Mouse (Mus musculus) CD8-positive naive resting alpha-beta T cell, adult 2 months (primary cell): ENCODE results near the gene Bbs1.
A peak's percentile ranks its signal among the peaks of the same experiment; 100 is the strongest.
"Not testable (repeated sequence)": the region's sequence is repeated elsewhere in the genome, so short reads cannot be mapped to it uniquely, and the experiment has no call there.

Experiments used
- DNase-seq, 2 experiments: peaks; one replicate each; pipeline ENCODE4 v3.0.0; 2022; ENCODE audit warnings: low read depth in 2 of 2, low spot score in 2 of 2

Bbs1 gene

DNA sequence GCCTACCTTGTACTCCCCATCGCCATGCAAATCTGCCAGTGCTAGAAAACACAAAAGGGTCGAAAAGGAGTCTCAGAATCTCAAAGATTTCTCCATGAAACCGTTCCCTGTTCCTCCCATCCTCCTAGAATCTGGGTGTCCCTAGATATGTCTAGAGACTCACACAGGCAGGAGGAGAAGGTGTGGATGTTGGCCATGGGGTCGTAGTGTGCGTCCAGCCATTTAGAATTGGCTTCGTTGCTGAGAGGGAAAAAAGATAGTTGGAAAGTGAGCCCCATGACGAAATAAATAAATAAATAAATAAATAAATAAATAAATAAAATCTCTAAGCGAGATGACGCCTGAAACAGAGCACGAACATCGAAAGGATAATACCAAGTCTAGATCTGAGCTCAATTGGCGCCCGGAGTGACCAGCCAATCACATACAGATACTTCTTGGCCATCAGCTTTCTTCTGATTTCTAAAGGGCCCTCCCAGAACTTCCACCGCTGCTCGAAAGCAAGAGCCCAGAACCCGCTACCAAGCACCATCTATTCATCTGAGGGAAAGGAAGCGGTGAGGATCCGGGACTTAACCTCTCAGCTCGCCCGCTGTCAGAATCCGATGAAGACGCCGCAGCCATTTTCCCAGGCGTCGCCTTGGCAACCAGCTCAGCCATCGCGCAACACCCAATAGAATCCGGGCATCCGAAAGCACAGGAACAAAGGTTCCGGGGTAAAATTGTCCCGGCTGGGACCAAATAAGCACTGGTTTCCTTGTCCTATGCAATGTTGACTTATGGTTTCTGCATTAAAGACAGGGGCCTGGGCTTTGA, at the start of gene Bbs1:
Gene Bbs1, minus strand, starts transcription at position 650 of the 816 bp plus-strand sequence.
- peak; percentile 64 to 70 for DNase-seq

DNA sequence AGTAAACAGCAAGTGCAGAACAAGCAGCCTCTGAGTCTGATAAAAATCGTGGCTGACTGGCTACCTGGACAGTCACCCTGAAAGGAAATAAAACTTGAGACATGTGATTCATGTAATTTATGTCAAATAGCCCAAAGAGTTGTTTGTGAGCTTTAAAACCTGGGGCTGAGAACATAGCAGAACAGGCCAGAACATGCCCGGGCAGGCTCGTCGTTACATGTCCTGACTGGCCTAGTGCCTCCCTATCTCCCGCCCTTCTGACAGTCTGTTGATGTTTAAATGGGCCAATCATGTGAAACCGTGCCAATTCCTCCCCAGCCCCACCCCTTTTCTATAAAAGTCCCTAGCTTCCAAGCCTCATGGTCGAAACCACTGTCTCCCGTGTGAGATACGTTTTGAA, 42.2 kb upstream of the Bbs1 start:
- not testable (repeated sequence) for DNase-seq

DNA sequence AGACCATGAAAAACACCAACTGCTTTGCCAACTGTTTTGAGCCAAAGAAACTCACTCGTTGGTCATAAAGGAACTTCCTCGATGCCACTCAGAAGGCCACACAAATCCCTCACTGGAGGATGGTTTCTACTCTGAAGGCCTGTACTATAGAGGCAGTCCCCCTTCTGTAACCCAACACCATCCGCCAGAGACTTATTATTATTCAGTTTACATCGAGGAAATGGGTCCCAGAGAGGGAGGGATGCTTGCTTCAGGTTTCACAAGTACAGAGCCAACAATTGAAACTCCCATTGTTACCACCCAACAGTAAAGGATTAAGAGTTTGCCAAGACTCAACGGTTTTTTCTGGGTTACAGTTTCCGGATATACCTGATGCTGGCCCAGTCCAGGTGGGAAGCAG, 39.1 kb upstream of the Bbs1 start:
- DNase-seq: no peak

DNA sequence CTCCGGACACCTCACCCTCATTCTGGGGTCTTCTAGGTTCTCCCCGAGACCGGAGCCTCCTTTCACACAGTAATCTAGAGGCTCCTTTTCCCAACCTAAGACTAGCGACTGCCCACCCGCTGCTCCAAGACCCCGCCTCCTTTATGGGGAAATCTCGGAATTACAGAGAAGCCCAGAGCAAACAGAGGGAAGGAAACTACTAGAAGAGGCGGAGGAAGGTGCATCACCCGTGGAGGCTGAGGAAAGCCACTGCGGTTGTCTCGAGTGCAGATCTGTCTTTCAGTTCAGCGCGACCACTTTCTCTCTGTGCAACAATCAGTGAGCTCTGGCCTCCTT, 36.8 kb upstream of the Bbs1 start:
- DNase-seq: no peak

DNA sequence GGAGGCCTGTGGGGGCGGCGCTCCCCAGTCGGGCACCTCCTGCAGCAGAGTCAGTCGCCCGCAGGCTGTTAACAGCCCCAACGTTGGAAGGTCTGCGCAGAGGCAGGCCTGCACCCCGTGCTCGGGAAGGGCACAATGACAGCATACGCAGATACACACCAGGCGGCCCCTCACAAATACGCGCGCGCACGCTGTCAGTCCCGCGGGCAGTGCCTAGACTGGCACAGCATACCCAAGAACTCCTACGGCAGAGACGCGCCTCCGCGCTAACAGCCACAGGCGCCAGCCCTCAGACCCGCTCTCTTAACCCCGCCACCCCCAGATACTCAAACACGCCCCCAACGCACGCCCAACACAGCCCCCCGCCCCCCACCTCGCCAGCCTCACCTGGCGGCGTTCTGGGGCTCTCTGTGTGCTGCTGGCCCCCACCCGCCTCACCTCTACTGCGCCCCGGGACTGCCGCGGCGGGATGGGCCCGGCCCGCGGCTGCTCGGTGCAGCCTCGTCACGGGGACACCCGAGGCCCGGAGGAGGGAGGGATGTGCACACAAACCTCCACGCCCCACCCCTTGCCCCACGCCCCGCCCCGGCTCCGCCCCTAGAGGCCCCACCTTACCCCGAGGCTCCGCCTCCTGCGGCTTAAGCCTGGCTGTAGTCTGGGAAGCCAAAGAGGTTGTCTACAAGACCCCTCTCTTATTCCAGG, 36.3 kb upstream of the Bbs1 start, which contains the start of gene Peli3:
Gene Peli3, minus strand, starts transcription at position 577 of the 702 bp plus-strand sequence.
- DNase-seq: peak; percentile 31 to 67

DNA sequence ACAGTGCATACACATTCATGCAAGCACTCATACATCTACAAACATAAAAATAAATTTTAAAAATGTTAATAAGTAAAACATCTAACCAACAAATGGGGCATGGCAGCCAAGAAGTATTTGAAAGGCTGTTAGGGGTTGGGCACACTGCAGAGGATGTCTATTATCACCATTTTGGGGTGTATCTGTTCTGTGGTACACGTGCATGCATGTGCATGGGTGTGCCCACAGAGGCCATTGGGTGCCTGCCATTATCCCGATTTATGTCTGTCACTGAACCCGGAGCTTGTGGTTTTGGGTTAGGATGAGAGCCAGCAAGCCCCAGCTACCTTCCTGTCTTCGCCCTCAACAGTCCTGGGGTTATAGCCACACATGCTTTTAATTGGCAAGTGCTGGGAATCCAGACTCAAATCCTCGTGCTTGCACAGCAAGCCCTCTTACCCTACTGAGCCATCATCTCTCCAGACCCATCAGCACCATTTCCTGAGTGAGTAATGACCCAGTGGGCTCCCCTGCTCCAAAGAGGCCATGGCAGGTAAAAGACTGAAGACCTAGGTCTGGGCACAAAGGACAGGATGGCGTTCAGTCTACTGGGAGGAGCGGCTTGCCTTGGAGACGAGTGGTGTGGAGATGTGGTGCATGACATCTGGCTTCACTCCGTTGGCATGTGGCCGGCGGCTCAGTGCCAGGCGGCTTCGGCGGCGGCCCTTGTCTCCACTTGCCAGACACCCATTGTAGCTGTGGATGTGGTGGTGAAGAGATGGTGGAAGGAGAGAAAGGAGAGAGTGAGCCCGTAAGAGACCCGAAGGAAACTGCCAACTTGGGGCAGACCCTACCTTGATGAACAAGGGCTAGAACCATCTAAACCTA, 31.2 kb upstream of the Bbs1 start:
- DNase-seq: no peak

DNA sequence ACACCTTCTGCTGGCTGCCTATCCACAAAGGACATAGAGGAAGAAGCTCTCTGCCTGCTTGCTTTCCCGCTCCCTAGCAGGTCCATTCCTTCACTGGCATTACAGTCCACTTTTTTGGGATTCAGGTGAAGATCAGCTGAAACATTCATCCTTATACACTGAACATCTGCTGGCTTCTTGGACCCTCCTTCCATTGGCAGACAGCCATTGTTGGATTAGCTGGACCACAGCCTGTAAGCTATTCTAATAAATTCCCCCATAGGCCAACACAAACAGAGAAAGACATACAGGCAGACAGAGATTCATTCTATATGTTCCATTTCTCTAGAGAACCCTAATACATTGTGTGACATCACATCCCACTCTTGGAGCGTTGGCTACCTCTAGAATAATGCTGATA, 30.5 kb upstream of the Bbs1 start:
- no peak for DNase-seq

DNA sequence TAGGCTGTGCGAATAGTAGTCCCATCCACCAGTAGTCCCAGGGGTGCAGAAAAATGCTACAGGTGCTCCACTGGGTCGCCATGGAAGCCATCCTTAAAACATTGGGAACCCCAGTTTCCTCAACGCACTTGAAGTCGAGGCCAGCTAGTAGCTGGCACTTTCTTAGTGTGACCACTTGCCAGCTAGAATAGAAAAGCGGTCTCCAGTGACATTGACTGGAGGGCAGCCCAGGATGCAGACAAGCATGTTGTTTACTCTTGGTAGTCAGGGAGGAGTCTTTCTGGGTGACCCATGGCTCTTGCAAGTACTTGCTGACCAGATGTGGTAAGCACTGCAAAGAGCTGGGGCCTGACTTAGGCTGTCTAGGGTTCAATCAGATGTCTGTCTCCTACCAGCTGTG, 22.4 kb upstream of the Bbs1 start:
- no peak for DNase-seq

DNA sequence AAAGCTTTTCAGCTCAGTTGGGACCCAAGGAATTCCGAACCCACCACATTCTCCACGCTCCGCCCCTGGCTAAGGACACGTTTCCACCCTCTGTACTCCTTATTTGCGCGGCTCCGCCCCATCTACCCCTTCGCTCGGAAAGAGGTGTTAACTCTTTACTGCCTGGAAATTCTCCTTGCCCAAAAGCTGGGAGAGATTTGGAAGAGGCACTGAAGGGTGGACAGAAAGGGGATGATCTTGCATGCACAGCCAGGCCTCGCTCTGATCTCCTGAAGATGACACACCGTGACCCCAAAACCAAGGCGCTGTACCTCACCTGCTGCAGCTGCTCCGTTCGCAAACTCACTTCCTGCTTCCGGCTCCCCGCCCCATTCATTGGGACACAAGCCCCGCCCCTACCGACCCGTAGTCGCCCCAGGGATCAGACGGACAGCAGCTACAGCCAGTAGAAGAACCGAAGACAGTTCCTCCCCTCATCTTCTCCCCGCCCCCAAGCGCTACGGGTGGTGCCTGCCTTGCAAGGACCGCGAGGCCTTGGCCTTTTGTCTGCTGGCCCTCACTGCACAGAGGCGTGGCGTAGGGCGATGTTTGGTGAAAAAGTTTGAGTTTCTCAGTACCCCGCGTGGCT, 21.6 kb upstream of the Bbs1 start, which contains the start of gene Dpp3:
Gene Dpp3, minus strand, starts transcription at position 384 of the 628 bp plus-strand sequence.
- peak; percentile 93 to 96 for DNase-seq

DNA sequence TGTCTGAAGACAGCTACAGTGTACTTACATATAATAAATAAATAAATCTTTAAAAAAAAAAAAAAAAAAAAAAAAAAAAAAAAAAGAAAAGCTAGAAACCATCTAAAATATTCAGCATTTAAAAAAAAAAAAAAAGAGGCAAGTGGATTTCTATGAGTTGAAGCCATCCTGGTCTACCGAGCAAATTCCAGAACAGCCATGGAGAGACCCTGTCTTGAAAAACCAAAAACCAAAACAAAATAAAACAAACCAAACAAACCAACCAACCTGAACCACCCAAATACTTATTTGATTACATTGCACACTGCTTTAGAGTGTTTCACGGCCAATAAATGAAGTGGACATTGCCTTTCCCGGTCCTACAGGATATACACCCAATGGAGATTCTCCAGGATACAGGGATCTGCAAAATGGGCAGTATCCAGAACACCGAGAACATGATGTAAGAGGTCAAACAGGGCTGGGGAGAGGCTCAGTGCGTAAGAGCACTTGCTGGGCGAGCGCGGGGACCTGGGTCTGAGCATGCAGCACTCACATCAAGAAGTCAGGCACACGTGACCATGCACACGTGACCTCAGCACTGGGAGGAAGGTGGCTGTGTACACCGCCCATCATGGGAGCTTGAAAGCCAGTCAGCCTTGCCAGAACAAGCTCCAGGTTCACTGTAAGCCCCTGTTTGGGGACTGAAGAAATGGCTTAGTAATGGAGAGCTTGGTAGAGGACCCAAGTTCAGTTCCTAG, 18.9 kb upstream of the Bbs1 start:
- DNase-seq: no peak

DNA sequence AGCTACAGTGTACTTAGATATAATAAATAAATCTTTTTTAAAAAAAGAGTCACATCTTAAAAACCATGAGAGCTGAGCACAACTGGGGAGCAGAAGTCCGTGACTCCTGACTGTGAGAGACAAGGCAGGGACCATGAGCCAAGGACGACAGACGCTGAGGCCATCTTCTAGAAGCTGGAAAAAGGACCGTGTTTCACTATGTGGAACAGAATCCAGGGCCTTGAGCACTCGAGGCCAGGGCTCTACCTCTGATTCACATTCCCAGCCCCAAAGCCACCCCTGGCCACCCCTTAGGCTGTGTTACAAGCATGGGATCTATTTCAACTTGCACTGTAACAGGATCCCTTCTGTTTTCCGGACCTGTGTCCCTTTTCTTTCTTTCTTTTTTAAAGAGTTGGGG, 13.2 kb upstream of the Bbs1 start:
- DNase-seq: no peak

DNA sequence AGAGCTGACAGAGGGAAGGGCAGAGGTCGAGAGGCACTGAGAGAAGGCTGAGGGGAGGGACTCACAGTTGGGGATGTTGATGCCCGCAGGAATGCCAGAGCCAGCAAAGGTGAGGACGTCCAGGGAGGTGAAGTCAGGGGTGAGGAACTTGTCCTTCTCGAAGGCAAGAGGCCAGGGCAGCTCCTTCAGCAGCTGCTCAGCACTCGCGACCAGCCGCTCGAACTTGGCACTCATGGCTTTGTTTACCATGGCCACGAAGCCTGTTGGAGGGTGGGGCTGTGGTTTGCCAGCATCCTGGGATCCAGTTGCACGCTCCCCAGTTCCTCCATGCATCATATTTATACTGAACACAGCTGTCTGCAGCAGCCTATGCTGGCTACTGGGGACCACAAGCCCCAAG, 10.4 kb upstream of the Bbs1 start:
- no peak for DNase-seq

DNA sequence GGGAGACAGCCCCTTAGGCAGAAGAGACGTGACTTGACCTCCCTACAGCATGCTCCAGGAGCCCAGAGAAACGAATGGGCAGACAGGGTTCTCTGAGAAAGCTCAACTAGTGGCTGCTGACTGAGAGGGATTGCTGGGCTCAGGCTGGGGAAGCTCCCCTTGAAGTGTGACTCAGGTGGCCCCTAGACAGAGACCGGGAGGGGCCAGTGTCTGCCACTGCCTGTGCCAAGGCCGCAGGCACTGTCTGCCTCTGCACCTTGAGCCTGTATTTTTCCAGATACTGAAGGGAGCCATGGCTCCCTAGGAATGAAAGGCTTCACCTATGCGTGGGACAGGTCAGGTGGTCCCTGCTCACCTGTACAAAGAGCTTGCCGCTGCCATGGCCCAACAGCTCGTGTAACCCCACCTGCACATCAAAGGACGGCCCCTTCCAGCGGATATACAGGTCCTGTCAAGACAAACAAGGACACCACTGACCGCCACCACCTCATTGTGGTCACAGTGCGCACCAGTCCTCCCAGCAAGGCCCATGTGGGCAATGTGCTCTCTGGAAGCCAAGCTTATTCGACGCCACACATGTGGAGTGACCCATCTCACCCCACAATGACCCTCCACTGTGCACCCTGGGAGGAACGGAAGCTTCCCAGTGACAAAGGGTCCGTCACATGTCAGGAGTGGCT, 9.6 kb upstream of the Bbs1 start:
- DNase-seq: no peak

DNA sequence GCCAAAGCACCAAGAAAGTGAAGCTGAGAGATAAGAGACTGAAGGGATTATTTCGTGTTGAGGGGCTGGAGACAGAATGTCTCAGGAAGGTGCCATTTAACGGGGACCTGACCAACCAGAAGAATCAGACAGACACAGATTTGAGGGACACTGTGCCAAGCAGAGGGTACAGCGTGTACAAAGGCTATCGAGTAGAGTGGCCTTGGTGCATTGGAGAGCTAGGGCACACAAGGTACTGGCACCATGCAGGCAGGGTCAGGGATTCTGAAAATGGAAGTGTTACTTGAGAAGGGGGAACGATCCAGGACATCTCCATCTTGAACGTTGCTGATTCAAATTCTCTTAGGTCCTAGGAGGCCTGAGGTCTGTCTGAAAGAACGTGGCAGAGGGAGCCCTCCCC, 2.9 kb upstream of the Bbs1 start:
- DNase-seq: no peak

DNA sequence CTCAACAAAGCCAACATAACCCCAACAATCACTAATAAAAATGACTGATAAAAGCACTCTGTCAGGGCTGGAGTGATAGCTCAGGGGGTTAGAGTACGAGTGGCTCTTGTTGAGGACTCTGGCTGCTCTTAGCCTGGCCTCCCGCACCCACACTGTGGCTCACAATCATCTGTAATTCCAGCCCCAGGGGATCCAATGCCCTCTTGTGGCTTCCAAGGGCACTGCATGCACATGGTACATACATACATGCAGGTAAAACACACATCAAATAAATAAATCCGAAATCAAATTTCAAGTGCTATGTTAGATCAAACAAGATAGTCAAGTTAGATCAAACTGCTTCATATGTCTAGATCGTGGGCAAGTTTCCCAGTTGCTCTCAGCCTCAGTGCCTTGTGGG, 1.7 kb upstream of the Bbs1 start:
- peak in 1 of 2 experiments; percentile 16 for DNase-seq

DNA sequence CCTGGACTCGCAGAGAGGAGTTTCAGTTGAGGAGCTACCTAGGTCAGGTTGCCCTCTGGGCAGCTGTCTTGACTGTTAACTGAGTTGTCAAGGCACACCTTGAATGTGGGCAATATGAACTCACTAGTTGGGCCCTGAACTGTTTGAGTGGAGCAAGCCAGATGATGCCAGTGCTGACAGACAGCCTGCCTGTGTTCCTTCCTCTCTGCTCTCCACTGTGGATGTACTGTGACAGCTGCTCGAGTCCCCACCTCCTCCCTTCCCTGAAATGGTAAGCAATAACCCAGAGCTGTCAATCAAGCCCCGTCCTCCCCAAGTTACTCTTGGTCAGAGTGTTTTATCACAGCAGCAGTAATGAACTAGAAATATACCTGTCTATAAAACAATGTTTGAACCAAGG, 6.5 kb downstream of the Bbs1 start:
- no peak for DNase-seq

DNA sequence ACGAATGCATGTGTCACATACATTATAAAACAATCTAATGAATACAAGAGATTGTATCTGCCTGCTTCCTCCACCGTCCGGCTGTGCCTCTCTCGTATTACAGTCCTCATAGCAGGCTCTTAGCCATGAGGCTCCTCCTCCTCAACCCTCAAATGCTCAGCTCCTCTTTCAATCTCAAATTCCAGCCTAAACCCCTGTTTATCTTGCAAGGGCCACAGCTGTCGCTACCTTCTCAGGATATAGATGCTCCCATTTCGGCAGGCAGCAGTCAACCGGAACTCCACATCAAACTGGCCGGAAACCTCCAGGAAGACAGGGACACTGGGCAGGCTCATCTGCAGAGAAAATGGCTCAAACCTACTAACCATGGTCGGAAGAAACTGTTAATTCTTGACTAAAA, 7.5 kb downstream of the Bbs1 start:
- DNase-seq: no peak

DNA sequence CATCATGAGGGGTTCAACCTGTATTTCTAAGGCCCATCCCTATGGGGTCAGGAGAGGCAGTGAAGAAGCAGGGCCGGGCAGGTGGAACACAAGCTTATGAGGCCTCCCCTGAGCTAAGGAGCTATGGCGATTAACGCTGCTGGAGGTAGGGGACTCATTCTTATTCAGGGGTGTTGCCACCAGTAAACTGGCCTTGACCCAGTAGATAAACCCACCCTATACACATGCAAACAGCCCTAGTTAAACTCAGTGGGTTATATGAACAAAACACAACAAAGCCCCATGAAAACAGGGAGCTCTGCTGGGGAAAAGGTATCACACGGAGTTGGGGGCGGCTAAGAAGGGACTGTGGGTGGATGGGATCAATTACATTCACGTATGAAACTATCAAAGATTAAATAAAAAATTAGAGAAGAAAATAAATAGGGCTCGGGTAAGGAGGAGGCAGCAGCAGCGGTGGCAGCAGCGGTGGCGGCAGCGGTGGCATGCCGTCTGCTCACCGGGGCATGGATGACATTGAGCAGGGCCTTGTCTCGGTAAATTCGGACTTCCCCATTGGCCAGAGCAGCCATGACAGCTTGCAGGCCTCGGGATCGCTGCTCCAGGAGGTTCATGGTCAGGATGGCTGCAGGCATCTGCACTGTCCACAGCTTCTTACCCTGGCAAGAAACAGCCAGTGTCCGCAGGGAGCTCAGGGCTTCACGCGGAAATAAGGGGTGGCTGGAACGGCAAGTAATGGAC, 9.5 kb downstream of the Bbs1 start:
- no peak for DNase-seq

DNA sequence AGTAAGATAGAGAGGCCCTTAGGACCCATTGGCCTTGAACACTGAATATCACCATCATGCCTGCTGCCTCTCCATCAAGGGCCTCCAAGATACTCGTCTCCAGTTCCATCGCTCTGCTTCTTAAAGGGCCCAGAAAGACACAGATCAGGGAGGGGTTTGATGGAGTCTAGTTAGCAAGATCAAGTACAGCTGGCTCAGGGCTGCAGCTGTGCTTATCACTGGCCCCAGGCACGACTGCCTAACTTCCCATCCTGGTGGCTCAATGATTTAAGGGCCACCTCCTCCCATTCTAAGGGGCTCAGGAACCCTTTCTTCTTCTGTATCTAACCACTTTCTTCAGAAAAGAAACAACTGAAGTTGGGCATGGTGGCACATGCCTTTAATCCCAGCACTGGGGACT, 14.6 kb downstream of the Bbs1 start:
- no peak for DNase-seq
